Mouse (Mus musculus): Measurements from ENCODE around the gene Egfr.

The Egfr gene

DNA sequence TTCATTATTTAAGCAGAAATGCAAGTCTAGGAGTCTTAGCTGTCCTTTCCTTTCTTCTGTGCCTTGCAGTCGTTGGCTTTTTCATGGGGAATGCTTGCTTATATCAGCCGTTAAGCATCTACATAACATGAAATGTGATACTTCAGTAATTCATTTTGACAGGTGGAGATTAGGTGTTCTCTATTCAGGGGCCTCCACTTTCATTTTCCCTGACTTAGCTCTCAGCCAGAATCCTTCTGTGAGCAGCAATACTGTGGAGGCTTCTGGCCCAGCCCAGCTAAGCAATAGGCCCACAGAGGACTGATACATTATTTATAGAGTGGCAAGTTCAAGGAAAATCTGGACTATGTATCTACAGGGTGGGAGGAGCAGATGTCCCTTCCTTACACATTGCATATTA is 25.0 kb downstream of the Egfr start:
- DNase-seq (ENCODE audit: low spot score) = no peak

GRCm38 (mm10) chr11:16781604-16782003 is 29.6 kb downstream of the Egfr start:
- no peak for DNase-seq (ENCODE audit: low spot score)

DNA sequence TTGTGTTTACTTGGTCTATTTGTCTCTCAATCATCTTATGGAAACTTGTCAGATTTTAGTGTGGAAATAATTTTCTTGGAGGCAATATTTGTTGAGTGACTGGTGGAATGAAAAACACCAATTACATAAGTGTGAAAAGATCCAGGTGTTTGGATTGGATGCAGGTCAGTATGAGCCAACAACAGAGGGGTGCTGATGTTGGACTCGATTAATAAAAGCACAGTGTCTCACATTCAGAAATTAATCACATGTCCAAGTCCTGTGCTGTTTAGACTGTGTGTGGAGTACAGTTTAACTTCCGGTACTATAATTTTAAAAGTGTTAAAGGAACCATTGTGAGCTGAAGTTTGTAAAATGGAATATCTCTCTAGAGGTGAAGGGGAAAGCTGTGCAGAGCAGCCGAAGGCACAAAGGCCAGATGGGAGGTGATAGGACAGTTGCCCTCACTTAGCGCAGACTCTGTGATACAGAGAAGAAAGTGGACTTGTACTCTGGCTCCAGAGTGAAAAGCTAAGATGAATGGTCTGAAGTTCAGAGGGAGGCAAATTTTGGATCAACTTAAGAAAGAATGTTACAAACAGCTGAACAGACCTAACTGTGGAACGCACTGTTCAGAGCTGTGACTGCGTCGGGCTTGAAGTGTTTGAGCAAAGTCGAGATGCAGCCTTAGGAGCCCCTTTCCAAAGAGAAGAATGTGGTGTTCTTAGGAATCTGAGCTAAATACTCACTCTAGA is 32.1 kb downstream of the Egfr start:
- no peak for DNase-seq (ENCODE audit: low spot score)

DNA sequence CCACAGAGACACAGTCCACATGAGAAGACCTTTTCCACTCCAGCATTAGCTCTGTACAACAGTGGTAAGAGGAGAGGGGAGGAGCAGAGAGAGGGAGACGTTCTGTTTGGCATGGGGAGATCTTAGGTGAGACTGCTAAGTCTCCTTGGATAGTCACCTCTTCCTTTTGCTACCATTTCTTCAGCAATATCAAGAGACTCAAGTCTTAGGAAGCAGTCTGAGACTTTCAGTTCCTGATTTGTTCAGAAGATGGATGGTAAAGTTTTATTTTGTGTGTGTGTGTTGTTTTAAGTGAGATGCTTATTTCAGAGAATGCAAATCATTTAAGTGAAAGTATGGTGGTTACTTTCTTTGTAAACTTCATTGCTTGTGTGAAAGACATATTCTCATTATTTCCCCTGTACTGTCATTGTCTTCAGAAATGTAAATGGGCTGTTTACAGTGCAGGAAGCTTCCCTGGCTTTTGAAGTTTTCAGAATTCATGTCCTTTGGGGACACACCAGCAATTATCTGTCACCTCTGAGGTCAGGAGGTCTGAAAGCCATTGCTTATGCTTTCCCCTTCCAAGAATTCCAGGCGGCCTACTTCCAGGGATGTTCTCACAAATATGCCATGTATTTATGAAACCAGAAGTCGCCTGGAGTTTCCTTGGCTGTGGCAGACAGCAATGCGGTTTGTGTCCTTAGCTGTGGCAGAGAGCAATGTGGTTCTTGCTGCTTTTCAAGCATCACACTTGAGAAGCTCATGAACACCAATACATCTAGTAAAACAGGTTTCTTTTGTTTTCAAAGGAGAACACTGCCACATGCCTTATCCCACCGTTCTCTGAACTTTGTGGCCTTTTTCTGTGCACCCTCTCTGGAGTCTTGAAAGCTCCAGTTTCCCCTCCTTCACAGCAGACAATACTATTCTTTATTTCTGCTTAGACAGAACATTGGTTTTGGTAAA is 40.9 kb downstream of the Egfr start:
- no peak for DNase-seq (ENCODE audit: low spot score)

DNA sequence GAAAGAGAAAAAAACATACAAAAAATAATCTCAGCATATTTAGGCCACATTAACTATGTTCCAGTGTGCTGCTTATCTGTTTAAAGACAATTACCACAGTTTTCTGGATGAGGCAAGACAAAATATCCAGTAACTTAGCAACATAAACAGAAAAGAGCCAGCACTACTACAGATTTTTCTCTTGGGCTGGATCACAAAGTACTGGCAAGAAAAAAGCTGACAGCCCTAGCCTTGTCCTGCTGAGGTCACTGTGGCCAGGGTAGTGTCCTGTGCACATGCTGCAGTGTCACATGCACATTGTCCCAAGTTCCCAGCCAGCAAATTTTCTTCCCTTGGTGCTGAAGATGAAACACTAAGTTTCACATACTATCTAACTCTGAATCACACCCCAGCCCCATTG is 43.0 kb downstream of the Egfr start:
- no peak for DNase-seq (ENCODE audit: low spot score)

DNA sequence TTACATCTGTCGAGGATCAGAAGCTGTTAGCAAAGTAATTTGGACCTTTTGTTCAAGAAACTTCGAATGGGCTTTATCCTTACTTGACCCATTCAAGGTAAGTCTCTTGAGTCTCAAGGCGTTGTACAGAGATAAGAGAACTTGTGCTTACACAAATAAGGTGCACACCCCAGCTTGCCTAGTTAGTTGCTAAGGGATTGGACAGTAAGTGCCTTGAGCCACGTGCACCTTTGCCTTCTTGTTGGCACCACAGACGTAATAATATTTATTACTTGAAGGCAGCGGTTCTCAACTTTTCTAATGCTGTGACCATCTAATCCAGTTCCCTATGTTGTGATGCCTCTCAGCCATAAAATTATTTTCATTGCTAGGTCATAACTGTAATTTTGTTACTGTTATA is 43.5 kb downstream of the Egfr start:
- no peak for DNase-seq (ENCODE audit: low spot score)

GRCm38 (mm10) chr11:16797456-16797855 is 45.5 kb downstream of the Egfr start:
- no peak for DNase-seq (ENCODE audit: low spot score)

DNA sequence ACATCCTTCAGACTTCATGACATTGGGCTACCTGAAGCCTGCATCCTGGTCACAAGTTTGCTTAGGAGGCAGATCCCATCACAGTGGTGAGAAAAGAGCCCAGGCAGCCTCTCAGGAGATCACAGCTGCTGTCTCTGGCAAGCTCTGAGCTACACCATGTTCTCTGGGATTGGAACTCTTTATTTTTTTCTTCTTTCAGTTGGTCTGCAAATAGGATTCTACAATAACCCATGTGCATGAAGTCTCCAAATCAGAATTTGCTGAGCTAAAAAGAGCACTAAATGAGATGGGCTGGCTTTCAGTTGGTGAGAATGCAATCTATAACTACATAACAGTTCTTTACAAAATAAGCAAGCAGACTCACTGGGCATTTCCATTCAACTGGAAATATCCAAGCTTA is 46.1 kb downstream of the Egfr start:
- no peak for DNase-seq (ENCODE audit: low spot score)

DNA sequence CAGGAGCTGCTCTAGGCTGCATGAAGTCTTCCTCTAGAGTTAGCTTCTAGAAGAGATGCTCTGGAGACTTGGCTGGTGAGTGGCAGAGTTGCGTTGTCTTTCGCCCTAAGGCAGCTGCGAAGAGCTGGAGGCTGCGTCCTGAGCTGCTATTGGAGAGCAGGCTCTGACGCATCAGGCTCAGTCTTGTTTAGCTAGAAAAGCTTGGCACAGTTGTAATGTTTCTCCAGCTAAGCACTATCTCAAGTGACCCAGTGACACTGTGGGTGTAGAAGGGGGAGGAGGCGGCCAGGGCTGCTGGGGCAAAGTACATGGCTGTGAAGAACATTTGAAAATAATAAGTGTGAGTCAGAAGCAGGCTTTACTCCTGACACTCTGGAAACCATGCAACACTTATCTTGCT is 48.5 kb downstream of the Egfr start:
- peak; percentile 73 for DNase-seq (ENCODE audit: low spot score)

- no peak for DNase-seq (ENCODE audit: low spot score)
Observed at GRCm38 (mm10) chr11:16802668-16803067, 50.7 kb downstream of the Egfr start.

- DNase-seq (ENCODE audit: low spot score) = no peak
Observed at GRCm38 (mm10) chr11:16804016-16804415, 52.0 kb downstream of the Egfr start.

- no peak for DNase-seq (ENCODE audit: low spot score)
Observed at GRCm38 (mm10) chr11:16805886-16806285, 53.9 kb downstream of the Egfr start.

- no peak for DNase-seq (ENCODE audit: low spot score)
Observed at GRCm38 (mm10) chr11:16809161-16809967, 57.4 kb downstream of the Egfr start.

GRCm38 (mm10) chr11:16810086-16810485 is 58.1 kb downstream of the Egfr start:
- DNase-seq (ENCODE audit: low spot score) = no peak

DNA sequence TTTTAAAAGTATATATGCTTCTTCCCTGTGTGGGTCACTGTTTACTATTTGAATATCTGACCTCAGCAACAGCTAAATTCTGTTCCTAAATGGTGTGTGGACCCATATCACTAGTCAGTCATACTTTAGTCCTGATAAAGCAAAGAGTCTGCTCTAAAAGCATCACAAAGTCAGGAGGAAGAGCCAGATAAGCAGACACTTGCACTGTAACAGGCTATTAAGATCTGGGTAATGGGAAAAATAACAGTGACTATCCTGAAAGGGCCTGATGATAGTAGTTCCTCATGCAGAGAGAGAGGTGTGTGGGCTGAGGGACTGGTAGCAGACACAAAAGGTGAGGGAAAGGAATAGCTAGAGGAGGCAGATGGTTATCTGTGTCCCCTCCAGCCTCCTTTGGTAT is 61.3 kb downstream of the Egfr start:
- no peak for DNase-seq (ENCODE audit: low spot score)

DNA sequence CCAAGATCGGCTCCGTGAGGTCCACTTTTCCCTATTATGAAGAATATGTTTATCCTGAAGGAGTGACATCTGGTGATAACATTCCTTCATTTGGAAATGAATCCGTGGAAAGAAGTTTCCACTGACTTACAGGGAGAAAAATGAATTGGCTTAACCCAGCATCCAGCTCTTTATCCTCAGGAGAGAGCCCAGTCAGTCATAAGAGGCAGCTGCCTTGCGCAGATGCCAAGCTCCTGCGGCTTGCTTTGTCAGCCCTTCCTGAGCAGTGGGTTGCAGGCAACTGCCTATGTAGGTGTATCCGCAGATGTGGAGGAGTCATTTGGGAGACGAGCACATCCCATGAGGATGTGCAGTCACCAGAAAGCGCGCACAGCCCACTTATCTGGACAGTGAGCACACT is 64.4 kb downstream of the Egfr start:
- no peak for DNase-seq (ENCODE audit: low spot score)

DNA sequence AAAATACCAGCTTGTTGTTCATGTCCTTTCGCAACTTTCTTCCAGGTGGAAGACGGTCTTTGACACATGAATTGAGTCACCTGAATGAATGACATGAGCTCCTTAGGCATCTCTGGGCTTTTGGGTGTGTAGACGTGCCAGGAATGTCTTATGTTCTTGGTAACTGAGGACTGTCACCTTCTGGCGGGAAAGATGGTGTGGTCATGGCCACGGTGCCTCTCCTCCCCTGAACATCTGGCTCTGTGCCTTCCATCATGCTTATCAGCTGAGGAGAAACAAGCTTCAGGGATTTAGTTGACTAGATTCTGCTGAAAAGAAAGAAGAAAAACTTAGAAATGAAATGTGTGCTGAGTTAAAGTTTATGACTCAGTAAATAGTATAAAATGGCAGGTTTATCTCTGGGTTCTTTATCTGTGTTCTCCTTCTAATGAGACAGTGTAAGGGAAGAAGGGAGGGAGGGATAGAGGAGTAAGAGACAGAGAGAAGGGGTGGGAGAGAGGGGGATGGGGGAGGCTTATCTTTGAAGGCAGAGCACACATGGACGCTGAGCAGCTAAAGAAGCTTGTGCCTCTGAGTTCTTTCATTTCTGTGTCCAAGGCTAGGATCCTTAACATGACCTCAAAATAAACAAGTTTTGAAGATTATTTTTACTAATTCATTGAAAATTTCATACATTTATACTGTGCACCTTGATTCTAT is 65.5 kb downstream of the Egfr start:
- no peak for DNase-seq (ENCODE audit: low spot score)

DNA sequence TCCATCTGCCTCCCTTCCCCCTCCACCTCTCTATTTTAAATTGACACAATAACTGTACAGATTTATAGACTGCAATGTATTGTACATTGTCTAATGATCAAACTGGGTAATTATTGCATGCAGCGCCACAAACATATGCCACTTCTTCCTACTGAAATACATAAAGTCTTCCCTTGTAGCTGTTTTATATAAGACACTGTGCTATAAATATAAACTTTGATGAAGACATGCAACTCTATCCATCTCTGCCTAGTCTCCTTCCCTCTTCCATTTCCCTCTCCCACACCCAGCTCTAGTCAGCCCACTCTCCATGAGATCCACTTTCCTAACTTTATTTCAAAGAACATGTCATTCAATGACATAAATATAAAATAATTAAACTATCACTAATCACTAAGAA is 67.4 kb downstream of the Egfr start:
- no peak for DNase-seq (ENCODE audit: low spot score)

DNA sequence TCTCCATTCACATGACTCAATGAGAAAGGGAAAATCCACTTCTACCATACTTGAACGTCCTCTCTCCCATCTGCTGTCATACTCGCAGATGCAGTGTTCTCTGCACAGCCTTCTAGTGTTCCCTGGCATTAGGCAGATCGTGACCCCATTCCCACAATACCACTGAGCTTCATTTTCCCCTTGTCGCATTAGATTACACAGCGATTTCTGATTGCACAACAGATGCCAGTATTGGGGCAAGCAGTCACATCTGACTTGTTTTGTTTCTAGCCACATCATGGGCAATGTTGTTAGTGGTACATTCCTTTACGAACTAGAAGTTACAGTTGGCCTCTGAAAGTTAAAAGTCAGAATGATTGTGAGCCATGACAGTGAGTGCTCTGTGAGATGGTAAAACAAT is 68.1 kb downstream of the Egfr start:
- DNase-seq (ENCODE audit: low spot score) = no peak

- DNase-seq (ENCODE audit: low spot score) = no peak
Observed at GRCm38 (mm10) chr11:16821668-16822254, 69.8 kb downstream of the Egfr start.

DNA sequence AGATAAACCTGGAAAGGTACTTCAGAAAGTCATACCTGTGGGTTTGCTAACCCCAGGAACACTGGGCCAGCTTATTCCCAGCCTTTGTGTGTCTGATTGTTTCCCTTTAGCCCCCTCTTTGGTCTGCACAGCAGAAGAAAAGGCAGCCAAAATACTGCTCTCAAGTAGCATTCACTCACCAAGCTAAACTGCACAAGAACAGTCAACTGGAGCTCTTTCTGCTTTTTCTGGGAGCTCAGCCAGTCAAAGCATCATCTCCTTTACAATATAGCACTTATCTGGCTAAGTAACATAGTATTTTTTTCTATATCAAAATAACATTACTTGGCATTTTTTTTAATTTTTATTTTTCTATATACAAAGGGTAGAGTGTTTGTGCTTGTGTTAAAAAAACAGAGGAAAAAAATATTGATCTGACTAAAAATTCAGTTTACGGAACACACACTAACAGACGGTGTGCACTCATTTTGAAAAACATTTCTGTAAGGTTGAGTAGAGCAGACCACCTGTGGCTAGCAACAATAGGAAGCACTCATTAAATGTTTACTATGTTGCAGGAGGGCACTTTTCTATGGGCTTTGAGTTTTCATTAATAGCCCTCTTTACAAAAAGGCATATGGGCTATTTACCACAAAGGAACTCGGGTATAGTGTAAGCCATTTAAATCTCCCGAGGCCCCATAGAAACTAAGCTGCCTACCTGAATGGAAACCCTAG is 72.0 kb downstream of the Egfr start:
- DNase-seq (ENCODE audit: low spot score) = no peak
